Mouse (Mus musculus): Measurements from ENCODE around the gene Dusp1. TPM values are rescaled to one million over a fixed set of nuclear protein-coding genes. Genes with fewer than 3 reads are reported as not detected.
A peak's percentile ranks its signal among the peaks of the same experiment; 100 is the strongest.

Gene Dusp1
- 27.1 and 29.0 TPM in 2 replicates for polyA plus RNA-seq (2015; fragmentation: Nextera tagmentation; extraction: Ambion mirVana)

- H3K9me3 ChIP-seq (ENCODE audit: control insufficient read depth, low read length) = no peaks in the 10 kb centered on the region
- peak within 1 kb of the TSS; percentile 85 for H3K4me3 ChIP-seq (ENCODE audit: low read length)
- WGBS = under 1% methylated on average over 24 of the region's 25 CpGs
- H3K4me1 ChIP-seq (ENCODE audit: control insufficient read depth, insufficient read depth, low read depth, low read length) = peaks cover 23% of the 10 kb centered on the region
- peak within 1 kb of the TSS; percentile 62 for H3K4me2 ChIP-seq (ENCODE audit: low read length)
- H3K27me3 ChIP-seq (replicated peaks; ENCODE audit: control insufficient read depth, insufficient read depth, low read length) = no peaks in the 10 kb centered on the region
- 0 out of 2 replicates have a peak, but pooled peaks cover 4% of the 10 kb centered on the region for H3K36me3 ChIP-seq (ENCODE audit: control insufficient read depth, insufficient read depth, low read length)
- ATAC-seq = peak; percentile 85
- H3K27ac ChIP-seq (ENCODE audit: low read depth, low read length) = peak within 1 kb of the TSS; percentile 84
- peak within 1 kb of the TSS; percentile 87 for H3K9ac ChIP-seq (ENCODE audit: low read depth, low read length)
These were observed at the start of gene Dusp1 for GRCm38 (mm10) chr17:26561651-26562181. Gene Dusp1, minus strand, starts transcription at chr17:26562128.

GRCm38 (mm10) chr17:26611328-26611727 is 49.4 kb upstream of the Dusp1 start:
- H3K27ac ChIP-seq (ENCODE audit: low read depth, low read length) = 0 out of 2 replicates have a peak overlapping the region, but pooled peaks have one; percentile 32
- no peaks in the 10 kb centered on the region for H3K9me3 ChIP-seq (ENCODE audit: control insufficient read depth, low read length)
- no peak overlapping the region for H3K9ac ChIP-seq (ENCODE audit: low read depth, low read length)
- H3K4me2 ChIP-seq (ENCODE audit: low read length) = no peak overlapping the region
- no peaks in the 10 kb centered on the region for H3K27me3 ChIP-seq (replicated peaks; ENCODE audit: control insufficient read depth, insufficient read depth, low read length)
- H3K4me1 ChIP-seq (ENCODE audit: control insufficient read depth, insufficient read depth, low read depth, low read length) = peaks cover 3% of the 10 kb centered on the region; the same call in 1 of the 2 replicates
- no peak overlapping the region for H3K4me3 ChIP-seq (ENCODE audit: low read length)
- WGBS = 66% methylated on average over 7 of the region's 7 CpGs
- H3K36me3 ChIP-seq (ENCODE audit: control insufficient read depth, insufficient read depth, low read length) = peaks cover 6% of the 10 kb centered on the region
- no peak for ATAC-seq

DNA sequence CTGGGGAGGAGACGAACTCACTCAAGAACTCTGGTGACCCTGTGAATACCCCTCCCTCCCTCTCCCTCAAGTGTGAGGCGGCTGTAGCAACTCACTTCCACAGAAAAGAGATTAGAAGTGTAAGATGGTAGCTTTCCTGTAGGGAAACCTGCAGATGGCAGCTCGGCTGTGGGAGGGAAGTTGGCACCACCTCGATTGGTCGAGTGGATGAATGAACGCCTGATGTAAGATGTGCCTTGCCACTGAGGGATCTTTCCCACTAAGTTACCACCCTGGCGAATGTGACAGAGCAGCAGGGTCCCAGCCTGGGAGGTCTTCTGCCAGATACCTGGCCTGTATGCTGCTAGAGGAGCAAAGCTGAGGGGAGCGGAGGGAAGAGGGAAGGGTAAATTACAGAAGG is 47.9 kb upstream of the Dusp1 start:
- ATAC-seq = no peak
- Histone ChIP-seq H3K9me3 (ENCODE audit: control insufficient read depth, low read length) (no peaks in the 10 kb centered on the region), H3K27ac (ENCODE audit: low read depth, low read length) (no peak overlapping the region), H3K4me1 (ENCODE audit: control insufficient read depth, insufficient read depth, low read depth, low read length) (peaks cover 3% of the 10 kb centered on the region; the same call in 1 of the 2 replicates), H3K4me2 (ENCODE audit: low read length) (no peak overlapping the region), H3K4me3 (ENCODE audit: low read length) (no peak overlapping the region), H3K36me3 (ENCODE audit: control insufficient read depth, insufficient read depth, low read length) (peaks cover 3% of the 10 kb centered on the region; the same call in 1 of the 2 replicates), H3K27me3 (replicated peaks; ENCODE audit: control insufficient read depth, insufficient read depth, low read length) (no peaks in the 10 kb centered on the region), H3K9ac (ENCODE audit: low read depth, low read length) (no peak overlapping the region)
- WGBS = 83% methylated on average over 8 of the region's 8 CpGs

DNA sequence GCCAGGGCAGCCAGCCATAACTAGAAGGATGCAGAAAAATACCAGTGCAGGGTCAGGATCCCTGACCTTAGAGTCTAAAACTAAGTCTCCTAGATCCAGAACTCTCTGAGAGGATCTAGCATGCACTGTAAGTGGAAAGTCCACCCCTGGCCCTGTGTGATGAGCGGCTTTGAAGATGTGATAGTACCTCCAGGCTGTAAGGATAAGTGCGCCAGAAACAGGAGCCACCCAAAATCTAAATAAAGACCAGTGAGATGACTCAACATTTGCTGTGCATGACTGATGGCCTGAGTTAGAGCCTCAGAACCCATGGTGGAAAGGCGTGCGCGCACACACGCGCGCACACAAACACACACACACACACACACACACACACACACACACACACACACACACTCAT is 46.9 kb upstream of the Dusp1 start:
- WGBS = 93% methylated on average over 6 of the region's 8 CpGs
- H3K27me3 ChIP-seq (replicated peaks; ENCODE audit: control insufficient read depth, insufficient read depth, low read length) = no peaks in the 10 kb centered on the region
- H3K4me3 ChIP-seq (ENCODE audit: low read length) = no peak overlapping the region
- no peaks in the 10 kb centered on the region for H3K9me3 ChIP-seq (ENCODE audit: control insufficient read depth, low read length)
- H3K4me2 ChIP-seq (ENCODE audit: low read length) = no peak overlapping the region
- H3K9ac ChIP-seq (ENCODE audit: low read depth, low read length) = no peak overlapping the region
- ATAC-seq = no peak
- H3K4me1 ChIP-seq (ENCODE audit: control insufficient read depth, insufficient read depth, low read depth, low read length) = peaks cover 3% of the 10 kb centered on the region; the same call in 1 of the 2 replicates
- peaks cover 3% of the 10 kb centered on the region; the same call in 1 of the 2 replicates for H3K36me3 ChIP-seq (ENCODE audit: control insufficient read depth, insufficient read depth, low read length)
- H3K27ac ChIP-seq (ENCODE audit: low read depth, low read length) = no peak overlapping the region

- Histone ChIP-seq H3K9ac (ENCODE audit: low read depth, low read length) (no peak overlapping the region), H3K4me3 (ENCODE audit: low read length) (no peak overlapping the region), H3K27me3 (replicated peaks; ENCODE audit: control insufficient read depth, insufficient read depth, low read length) (no peaks in the 10 kb centered on the region), H3K4me2 (ENCODE audit: low read length) (no peak overlapping the region), H3K36me3 (ENCODE audit: control insufficient read depth, insufficient read depth, low read length) (peaks cover 3% of the 10 kb centered on the region; the same call in 1 of the 2 replicates), H3K9me3 (ENCODE audit: control insufficient read depth, low read length) (no peaks in the 10 kb centered on the region), H3K4me1 (ENCODE audit: control insufficient read depth, insufficient read depth, low read depth, low read length) (peaks cover 3% of the 10 kb centered on the region; the same call in 1 of the 2 replicates), H3K27ac (ENCODE audit: low read depth, low read length) (no peak overlapping the region)
- WGBS = 94% methylated on average over 3 of the region's 3 CpGs
- no peak for ATAC-seq
These were observed 46.4 kb upstream of the Dusp1 start for GRCm38 (mm10) chr17:26608348-26608747.

- ATAC-seq = no peak
- Histone ChIP-seq H3K9ac (ENCODE audit: low read depth, low read length) (no peak overlapping the region), H3K4me2 (ENCODE audit: low read length) (no peak overlapping the region), H3K27me3 (replicated peaks; ENCODE audit: control insufficient read depth, insufficient read depth, low read length) (no peaks in the 10 kb centered on the region), H3K27ac (ENCODE audit: low read depth, low read length) (no peak overlapping the region), H3K4me3 (ENCODE audit: low read length) (no peak overlapping the region), H3K4me1 (ENCODE audit: control insufficient read depth, insufficient read depth, low read depth, low read length) (peaks cover 17% of the 10 kb centered on the region), H3K36me3 (ENCODE audit: control insufficient read depth, insufficient read depth, low read length) (peaks cover 3% of the 10 kb centered on the region; the same call in 1 of the 2 replicates), H3K9me3 (ENCODE audit: control insufficient read depth, low read length) (no peaks in the 10 kb centered on the region)
- WGBS = 91% methylated on average over 2 of the region's 2 CpGs
These were observed 44.6 kb upstream of the Dusp1 start for GRCm38 (mm10) chr17:26606516-26606915.

DNA sequence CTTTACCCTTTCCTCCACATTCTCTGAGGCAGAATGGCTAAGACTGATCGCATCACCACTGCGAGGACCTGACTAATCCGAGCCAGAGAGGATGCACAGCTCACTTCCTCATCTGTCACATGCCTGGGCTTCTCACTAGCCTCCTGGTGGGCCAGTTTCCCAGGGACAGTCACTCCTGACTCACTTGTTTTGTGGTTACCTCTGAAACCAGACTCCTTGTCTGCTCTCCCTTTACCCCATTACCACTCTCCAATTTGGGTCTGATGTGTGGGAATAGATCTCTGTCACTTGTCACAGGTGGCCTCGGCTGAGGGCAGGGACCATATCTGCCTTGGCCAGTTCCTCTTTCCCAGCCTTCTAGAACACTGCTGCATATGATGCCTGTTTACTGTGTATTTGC is 43.7 kb upstream of the Dusp1 start:
- Histone ChIP-seq H3K4me2 (ENCODE audit: low read length) (no peak overlapping the region), H3K27me3 (replicated peaks; ENCODE audit: control insufficient read depth, insufficient read depth, low read length) (no peaks in the 10 kb centered on the region), H3K36me3 (ENCODE audit: control insufficient read depth, insufficient read depth, low read length) (peaks cover 3% of the 10 kb centered on the region; the same call in 1 of the 2 replicates), H3K9ac (ENCODE audit: low read depth, low read length) (no peak overlapping the region), H3K9me3 (ENCODE audit: control insufficient read depth, low read length) (no peaks in the 10 kb centered on the region), H3K27ac (ENCODE audit: low read depth, low read length) (no peak overlapping the region), H3K4me3 (ENCODE audit: low read length) (no peak overlapping the region), H3K4me1 (ENCODE audit: control insufficient read depth, insufficient read depth, low read depth, low read length) (peaks cover 20% of the 10 kb centered on the region)
- no peak for ATAC-seq
- 88% methylated on average over 4 of the region's 4 CpGs for WGBS

GRCm38 (mm10) chr17:26603311-26603710 is 41.4 kb upstream of the Dusp1 start:
- H3K4me3 ChIP-seq (ENCODE audit: low read length) = no peak overlapping the region
- no peaks in the 10 kb centered on the region for H3K36me3 ChIP-seq (ENCODE audit: control insufficient read depth, insufficient read depth, low read length)
- whole genome bisulfite sequencing = 76% methylated on average over 8 of the region's 8 CpGs
- H3K4me1 ChIP-seq (ENCODE audit: control insufficient read depth, insufficient read depth, low read depth, low read length) = peaks cover 20% of the 10 kb centered on the region
- H3K9ac ChIP-seq (ENCODE audit: low read depth, low read length) = no peak overlapping the region
- H3K27ac ChIP-seq (ENCODE audit: low read depth, low read length) = no peak overlapping the region
- ATAC-seq = no peak
- no peak overlapping the region for H3K4me2 ChIP-seq (ENCODE audit: low read length)
- no peaks in the 10 kb centered on the region for H3K9me3 ChIP-seq (ENCODE audit: control insufficient read depth, low read length)
- H3K27me3 ChIP-seq (replicated peaks; ENCODE audit: control insufficient read depth, insufficient read depth, low read length) = no peaks in the 10 kb centered on the region

- no peak overlapping the region for H3K4me3 ChIP-seq (ENCODE audit: low read length)
- H3K9ac ChIP-seq (ENCODE audit: low read depth, low read length) = no peak overlapping the region
- H3K9me3 ChIP-seq (ENCODE audit: control insufficient read depth, low read length) = no peaks in the 10 kb centered on the region
- WGBS = 44% methylated on average over 12 of the region's 12 CpGs
- no peak overlapping the region for H3K4me2 ChIP-seq (ENCODE audit: low read length)
- no peaks in the 10 kb centered on the region for H3K36me3 ChIP-seq (ENCODE audit: control insufficient read depth, insufficient read depth, low read length)
- ATAC-seq = peak; percentile 58; the same call in 1 of the 2 replicates
- no peaks in the 10 kb centered on the region for H3K27me3 ChIP-seq (replicated peaks; ENCODE audit: control insufficient read depth, insufficient read depth, low read length)
- peaks cover 20% of the 10 kb centered on the region for H3K4me1 ChIP-seq (ENCODE audit: control insufficient read depth, insufficient read depth, low read depth, low read length)
- H3K27ac ChIP-seq (ENCODE audit: low read depth, low read length) = peak overlapping the region; percentile 64
These were observed 40.5 kb upstream of the Dusp1 start for GRCm38 (mm10) chr17:26602371-26602885.
